Mouse (Mus musculus) liver, embryonic 14.5 days (tissue): Measurements from ENCODE around the gene Smarcb1. TPM values are rescaled to one million over a fixed set of nuclear protein-coding genes. Genes with fewer than 3 reads are reported as not detected.
"Not testable (repeated sequence)": the region's sequence is repeated elsewhere in the genome, so short reads cannot be mapped to it uniquely, and the experiment has no call there.

Experiments
- ATAC-seq: fragments of 200-750 bp; cut with Nextera tagmentation; 2 replicates; pipeline ENCODE4 v1.8.0; 2017; ENCODE audit warnings: moderate number of reproducible peaks, mild to moderate bottlenecking, moderate library complexity; ENCODE audit not compliant: insufficient read depth
- DNase-seq, 3 experiments: peaks; one replicate each; pipeline ENCODE4 v3.0.0-alpha.2; 2012 to 2013; ENCODE audit warnings: low read depth in 3 of 3, low spot score in 3 of 3
- H3K27ac ChIP-seq: fragments of 300-500 bp; sonication (generic); 2 replicates; pipeline ENCODE4 v1.5.1; 2014; ENCODE audit warnings: moderate library complexity, mild to moderate bottlenecking, control low read depth, inconsistent platforms
- H3K27me3 ChIP-seq: fragments of 300-500 bp; sonication (generic); 2 replicates; pipeline ENCODE4 v1.6.1; 2014; ENCODE audit warnings: mild to moderate bottlenecking, low read length, moderate library complexity; ENCODE audit not compliant: control insufficient read depth, insufficient read depth
- H3K36me3 ChIP-seq: fragments of 300-500 bp; sonication (generic); replicated peaks from 2 replicates; pipeline ENCODE4 v1.6.1; 2014; ENCODE audit warnings: low read depth; ENCODE audit not compliant: control insufficient read depth, insufficient read depth
- H3K4me1 ChIP-seq, 2 experiments: fragments of 200-500 bp in 1 of 2; fragments of 300-500 bp in 1 of 2; sonication (generic) in 1 of 2; replicated peaks; 2 replicates each; pipeline ENCODE4 v1.6.1; 2012 to 2014; ENCODE audit warnings: antibody characterized with exemption in 1 of 2, inconsistent platforms in 1 of 2, low read length in 1 of 2; ENCODE audit not compliant: control insufficient read depth in 2 of 2, insufficient read depth in 2 of 2
- H3K4me2 ChIP-seq: fragments of 300-500 bp; sonication (generic); 2 replicates; pipeline ENCODE4 v1.6.1; 2014; ENCODE audit warnings: low read depth, mild to moderate bottlenecking, control low read depth, moderate library complexity
- H3K4me3 ChIP-seq, 2 experiments: fragments of 200-500 bp in 1 of 2; fragments of 300-500 bp in 1 of 2; sonication (generic) in 1 of 2; 2 replicates each; pipeline ENCODE4 v1.5.1; 2012 to 2014; ENCODE audit warnings: low read depth in 2 of 2, low read length in 2 of 2, mild to moderate bottlenecking in 2 of 2, control low read depth in 1 of 2, inconsistent platforms in 1 of 2, moderate library complexity in 1 of 2; ENCODE audit not compliant: insufficient read depth in 1 of 2
- H3K9ac ChIP-seq: fragments of 300-500 bp; sonication (generic); replicated peaks from 2 replicates; pipeline ENCODE4 v1.6.1; 2014; ENCODE audit warnings: mild to moderate bottlenecking, control low read depth, moderate library complexity
- H3K9me3 ChIP-seq: fragments of 300-500 bp; sonication (generic); 2 replicates; pipeline ENCODE4 v1.6.1; 2016; ENCODE audit warnings: low read length, mixed read lengths; ENCODE audit not compliant: control insufficient read depth
- CTCF ChIP-seq: IDR thresholded peaks from 2 replicates; pipeline ENCODE4 v1.5.1; 2016; ENCODE audit warnings: antibody characterized with exemption, low read depth, control low read depth
- EP300 ChIP-seq: IDR thresholded peaks from 2 replicates; pipeline ENCODE4 v1.6.1; 2016; ENCODE audit warnings: antibody characterized with exemption, low read depth
- WGBS: fragments of 180-500 bp; shearing (Covaris S2); extraction: QIAGEN DNeasy Blood & Tissue Kit; methylation state at CpG from one replicate; pipeline ENCODE4 v1.1.7; 2014; ENCODE audit not compliant: insufficient replicate concordance; 5-methylcytosine and 5-hydroxymethylcytosine counted together
- polyA plus RNA-seq, 2 experiments: library from polyadenylated mRNA; depleted of rRNA in 1 of 2; stranded (reverse) in 1 of 2; unstranded in 1 of 2; fragments of >200 nt; fragmentation: Nextera tagmentation in 1 of 2; extraction: Ambion mirVana in 1 of 2; gene quantifications; 2 replicates each; pipeline versions ENCODE4 v1.2.1 to v1.2.3; 2012 to 2014

Gene Smarcb1
- polyA plus RNA-seq, 2 experiments, result 28.5 to 47.7 TPM

GRCm38 (mm10) chr10:75893089-75893750 is 28.2 kb downstream of the Smarcb1 start, which contains the start of gene Derl3:
Gene Derl3 (plus strand): TSS chr10:75893413.
- H3K4me1 ChIP-seq, result peaks cover 0 to 3% of the 10 kb centered on the region in 2 experiments; a peak in 1 of 4 replicates
- peaks cover 20% of the 10 kb centered on the region for H3K36me3 ChIP-seq
- H3K4me3 ChIP-seq, result peak within 1 kb of the TSS; percentile 26 to 39
- TF ChIP-seq CTCF, result no peak
- no peak for TF ChIP-seq EP300
- H3K27me3 ChIP-seq, result no peaks in the 10 kb centered on the region
- peak within 1 kb of the TSS; percentile 68 for H3K4me2 ChIP-seq
- H3K9ac ChIP-seq, result no peak within 1 kb of the TSS; the same call in 1 of the 2 replicates
- peak; percentile 98 for ATAC-seq
- WGBS, result 2% methylated on average over 51 of the region's 51 CpGs
- H3K9me3 ChIP-seq, result no peaks in the 10 kb centered on the region
- DNase-seq, result peak; percentile 88 to 93 (median 90)
- H3K27ac ChIP-seq, result no peak within 1 kb of the TSS

- H3K27me3 ChIP-seq, result no peaks in the 10 kb centered on the region
- no peak for TF ChIP-seq CTCF
- no peak for TF ChIP-seq EP300
- H3K9ac ChIP-seq, result no peak overlapping the region
- DNase-seq (no peak), ATAC-seq (no peak)
- WGBS, result 44% methylated on average over 8 of the region's 8 CpGs
- H3K27ac ChIP-seq, result no peak overlapping the region
- H3K4me2 ChIP-seq, result no peak overlapping the region
- peaks cover 0 to 3% of the 10 kb centered on the region in 2 experiments; a peak in 1 of 4 replicates for H3K4me1 ChIP-seq
- H3K36me3 ChIP-seq, result no peaks in the 10 kb centered on the region
- no peaks in the 10 kb centered on the region for H3K9me3 ChIP-seq
- no peak overlapping the region for H3K4me3 ChIP-seq
These were observed 31.8 kb downstream of the Smarcb1 start for GRCm38 (mm10) chr10:75889406-75890153.

- not testable (repeated sequence) for H3K9me3 ChIP-seq, H3K4me3 ChIP-seq, H3K27me3 ChIP-seq, DNase-seq, H3K27ac ChIP-seq, ATAC-seq, H3K9ac ChIP-seq, H3K36me3 ChIP-seq, H3K4me1 ChIP-seq, H3K4me2 ChIP-seq
- WGBS, result 69% methylated on average over 4 of the region's 5 CpGs
These were observed 33.9 kb downstream of the Smarcb1 start for GRCm38 (mm10) chr10:75887504-75887903.

- 72% methylated on average over 8 of the region's 8 CpGs for WGBS
These were observed 36.7 kb downstream of the Smarcb1 start for GRCm38 (mm10) chr10:75884742-75885141.

GRCm38 (mm10) chr10:75883232-75883552 is 38.2 kb downstream of the Smarcb1 start:
- Histone ChIP-seq H3K4me2 (peak overlapping the region; percentile 29), H3K36me3 (no peaks in the 10 kb centered on the region), H3K27ac (no peak overlapping the region), H3K4me1 (no peaks in the 10 kb centered on the region; a peak in 1 of 4 replicates), H3K9me3 (no peaks in the 10 kb centered on the region), H3K4me3 (no peak overlapping the region), H3K27me3 (peaks cover 5% of the 10 kb centered on the region; the same call in 1 of the 2 replicates), H3K9ac (no peak overlapping the region)
- peak; percentile 73 for TF ChIP-seq CTCF
- TF ChIP-seq EP300, result no peak
- DNase-seq (no peak), ATAC-seq (peak; percentile 52)
- 2% methylated on average over 10 of the region's 10 CpGs for WGBS

More at GRCm38 (mm10) chr10:75884742-75885141, 36.7 kb downstream of the Smarcb1 start:
- Histone ChIP-seq H3K9ac (no peak overlapping the region), H3K9me3 (no peaks in the 10 kb centered on the region), H3K4me3 (no peak overlapping the region), H3K4me2 (no peak overlapping the region), H3K27ac (no peak overlapping the region), H3K4me1 (no peaks in the 10 kb centered on the region; a peak in 1 of 4 replicates), H3K36me3 (no peaks in the 10 kb centered on the region), H3K27me3 (peaks cover 5% of the 10 kb centered on the region; the same call in 1 of the 2 replicates)
- ATAC-seq (no peak), DNase-seq (no peak)
- TF ChIP-seq EP300, result no peak
- TF ChIP-seq CTCF, result no peak
